Mouse (Mus musculus) brain, adult 2 months (tissue): Measurements from ENCODE around the gene Nf1.

ENCODE experiments used
- DNase-seq: peaks from one replicate; pipeline ENCODE4 v3.0.0; 2011; ENCODE audit warnings: low read depth, low spot score

Nf1 gene

GRCm38 (mm10) chr11:79527739-79528384 is 188.4 kb downstream of the Nf1 start:
- no peak for DNase-seq

- no peak for DNase-seq
Measured at GRCm38 (mm10) chr11:79528601-79529000, 189.1 kb downstream of the Nf1 start.

GRCm38 (mm10) chr11:79529226-79529625 is 189.7 kb downstream of the Nf1 start:
- DNase-seq = no peak

- peak; percentile 54 for DNase-seq
Measured at GRCm38 (mm10) chr11:79529736-79530135, 190.2 kb downstream of the Nf1 start.

- DNase-seq = peak; percentile 83
Measured at GRCm38 (mm10) chr11:79530333-79530761, 190.9 kb downstream of the Nf1 start, which contains the start of the genes Evi2 and Evi2a. Gene Evi2 (minus strand): TSS chr11:79530589. Gene Evi2a (minus strand): TSS chr11:79530609.

GRCm38 (mm10) chr11:79530774-79531173 is 191.3 kb downstream of the Nf1 start:
- DNase-seq = no peak

GRCm38 (mm10) chr11:79531485-79531884 is 192.0 kb downstream of the Nf1 start:
- no peak for DNase-seq

- DNase-seq = no peak
Measured at GRCm38 (mm10) chr11:79533311-79533710, 193.8 kb downstream of the Nf1 start.

- peak; percentile 72 for DNase-seq
Measured at GRCm38 (mm10) chr11:79533950-79534690, 194.6 kb downstream of the Nf1 start.

- no peak for DNase-seq
Measured at GRCm38 (mm10) chr11:79535554-79535953, 196.1 kb downstream of the Nf1 start.

- no peak for DNase-seq
Measured at GRCm38 (mm10) chr11:79536293-79536692, 196.8 kb downstream of the Nf1 start.

- DNase-seq = no peak
Measured at GRCm38 (mm10) chr11:79552622-79553021, 213.1 kb downstream of the Nf1 start.

- DNase-seq = no peak
Measured at GRCm38 (mm10) chr11:79560536-79560935, 221.0 kb downstream of the Nf1 start.

GRCm38 (mm10) chr11:79563493-79563892 is 224.0 kb downstream of the Nf1 start:
- DNase-seq = no peak

- DNase-seq = no peak
Measured at GRCm38 (mm10) chr11:79566947-79567346, 227.5 kb downstream of the Nf1 start.

- no peak for DNase-seq
Measured at GRCm38 (mm10) chr11:79568197-79568911, 228.9 kb downstream of the Nf1 start.

GRCm38 (mm10) chr11:79570319-79570718 is 230.8 kb downstream of the Nf1 start:
- no peak for DNase-seq

- no peak for DNase-seq
Measured at GRCm38 (mm10) chr11:79573836-79574235, 234.3 kb downstream of the Nf1 start.

- DNase-seq = peak; percentile 37
Measured at GRCm38 (mm10) chr11:79575383-79576073, 236.0 kb downstream of the Nf1 start.

- peak; percentile 89 for DNase-seq
Measured at GRCm38 (mm10) chr11:79577741-79578140, 238.2 kb downstream of the Nf1 start.

- DNase-seq = no peak
Measured at GRCm38 (mm10) chr11:79580660-79581059, 241.2 kb downstream of the Nf1 start.

- DNase-seq = no peak
Measured at GRCm38 (mm10) chr11:79581257-79581656, 241.8 kb downstream of the Nf1 start.
